Mouse (Mus musculus): ENCODE results near the gene Fsd1. TPM values are rescaled to one million over a fixed set of nuclear protein-coding genes. Genes with fewer than 3 reads are reported as not detected.

The Fsd1 gene
- total RNA-seq, 4 experiments from 2014 or later = 68.1 to 83.4 (median 76.2) TPM

GRCm38 (mm10) chr17:56027801-56028441, 41.6 kb downstream of the Fsd1 start:
- DNase-seq (ENCODE audit: low spot score in 2 of 2) = peak; percentile 14 to 28

GRCm38 (mm10) chr17:56030238-56030870, 44.0 kb downstream of the Fsd1 start:
- peak; percentile 3 to 14 for DNase-seq (ENCODE audit: low spot score in 2 of 2)

- DNase-seq (ENCODE audit: low spot score in 2 of 2) = peak; percentile 6 to 14
These were observed 44.6 kb downstream of the Fsd1 start for GRCm38 (mm10) chr17:56030919-56031318.

GRCm38 (mm10) chr17:56031431-56031830, 45.1 kb downstream of the Fsd1 start:
- DNase-seq (ENCODE audit: low spot score in 2 of 2) = peak in 1 of 2 experiments; percentile 4

- DNase-seq (ENCODE audit: low spot score in 2 of 2) = no peak
These were observed 45.9 kb downstream of the Fsd1 start for GRCm38 (mm10) chr17:56032127-56032733.

GRCm38 (mm10) chr17:56032831-56033230, 46.5 kb downstream of the Fsd1 start:
- DNase-seq (ENCODE audit: low spot score in 2 of 2) = no peak

GRCm38 (mm10) chr17:56034040-56034725, 47.9 kb downstream of the Fsd1 start:
- DNase-seq (ENCODE audit: low spot score in 2 of 2) = no peak

GRCm38 (mm10) chr17:56034726-56035100, 48.4 kb downstream of the Fsd1 start:
- DNase-seq (ENCODE audit: low spot score in 2 of 2) = no peak

- DNase-seq (ENCODE audit: low spot score in 2 of 2) = no peak
These were observed 48.9 kb downstream of the Fsd1 start for GRCm38 (mm10) chr17:56035216-56035615.

GRCm38 (mm10) chr17:56036176-56036900, 50.0 kb downstream of the Fsd1 start, which contains the start of gene Sh3gl1:
Gene Sh3gl1 (minus strand): TSS chr17:56036635.
- peak; percentile 98 to 99 for DNase-seq (ENCODE audit: low spot score in 2 of 2)

GRCm38 (mm10) chr17:56036901-56037287, 50.6 kb downstream of the Fsd1 start:
- no peak for DNase-seq (ENCODE audit: low spot score in 2 of 2)

GRCm38 (mm10) chr17:56038583-56039261, 52.4 kb downstream of the Fsd1 start:
- DNase-seq (ENCODE audit: low spot score in 2 of 2) = no peak

GRCm38 (mm10) chr17:56039345-56039744, 53.0 kb downstream of the Fsd1 start:
- DNase-seq (ENCODE audit: low spot score in 2 of 2) = no peak

GRCm38 (mm10) chr17:56040030-56040856, 53.9 kb downstream of the Fsd1 start, which contains the start of gene Chaf1a:
Gene Chaf1a (plus strand): TSS chr17:56040439.
- peak; percentile 97 to 98 for DNase-seq (ENCODE audit: low spot score in 2 of 2)

- DNase-seq (ENCODE audit: low spot score in 2 of 2) = no peak
These were observed 54.5 kb downstream of the Fsd1 start for GRCm38 (mm10) chr17:56040857-56041163.

Other genes with a start within 250 kb of the Fsd1 start
- under 1 TPM in 1 of 4 experiments, not detected in 3; 0.08 TPM for gene Adgre4, start 236.5 kb upstream of the Fsd1 start, total RNA-seq (2022)
- 1 to 10 TPM; 5.0 to 6.7 (median 5.3) TPM for gene Zfp119a, start 107.6 kb upstream of the Fsd1 start, total RNA-seq (2022)
- gene Zfp959, start 94.4 kb upstream of the Fsd1 start, total RNA-seq (2022) = 1 to 10 TPM; 5.6 to 8.4 (median 7.2) TPM
- 1 to 10 TPM; 3.3 to 5.6 (median 3.8) TPM for gene Zfp119b, start 37.0 kb upstream of the Fsd1 start, total RNA-seq (2022)
- 1 to 10 TPM; 1.2 to 3.2 (median 1.8) TPM for gene Ebi3, start 33.9 kb upstream of the Fsd1 start, total RNA-seq (2022)
- 10 to 100 TPM; 16.9 to 19.1 (median 18.9) TPM for gene Yju2, start 27.4 kb upstream of the Fsd1 start, total RNA-seq (2022)
- gene Shd, start 16.0 kb upstream of the Fsd1 start, total RNA-seq (2022) = 10 to 100 TPM; 24.3 to 29.0 (median 26.8) TPM
- gene Stap2, start 19.1 kb downstream of the Fsd1 start, total RNA-seq (2022) = 1 to 10 TPM; 1.8 to 2.8 (median 2.2) TPM
- 100 to 1,000 TPM; 102 to 115 (median 106) TPM for gene Mpnd, start 19.2 kb downstream of the Fsd1 start, total RNA-seq (2022)
- gene Sh3gl1, start 50.1 kb downstream of the Fsd1 start, total RNA-seq (2022) = 10 to 100 TPM; 44.1 to 55.6 (median 52.1) TPM
- 1 to 10 TPM; 2.5 to 3.5 (median 2.7) TPM for gene Chaf1a, start 53.9 kb downstream of the Fsd1 start, total RNA-seq (2022)
- 10 to 100 TPM; 76.5 to 96.6 (median 88.0) TPM for gene Ubxn6, start 88.5 kb downstream of the Fsd1 start, total RNA-seq (2022)
- gene Hdgfl2, start 93.1 kb downstream of the Fsd1 start, total RNA-seq (2022) = 100 to 1,000 TPM; 112 to 127 (median 115) TPM
- 10 to 100 TPM in 2 of 4 experiments, 1 to 10 TPM in 2; 7.7 to 20.5 (median 12.2) TPM for gene Plin4, start 123.3 kb downstream of the Fsd1 start, total RNA-seq (2022)
- gene Plin5, start 131.1 kb downstream of the Fsd1 start, total RNA-seq (2022) = under 1 TPM; 0.53 to 0.80 (median 0.66) TPM
- 1 to 10 TPM in 1 of 4 experiments, under 1 TPM in 3; 0.55 to 1.1 (median 0.74) TPM for gene Lrg1, start 135.5 kb downstream of the Fsd1 start, total RNA-seq (2022)
- gene Sema6b, start 153.8 kb downstream of the Fsd1 start, total RNA-seq (2022) = 100 to 1,000 TPM; 116 to 118 (median 117) TPM
- 1 to 10 TPM; 5.3 to 6.4 (median 5.9) TPM for gene Tnfaip8l1, start 176.0 kb downstream of the Fsd1 start, total RNA-seq (2022)
- 10 to 100 TPM; 34.7 to 42.6 (median 40.1) TPM for gene Mydgf, start 197.4 kb downstream of the Fsd1 start, total RNA-seq (2022)
- 10 to 100 TPM; 54.5 to 65.5 (median 60.5) TPM for gene Dpp9, start 232.4 kb downstream of the Fsd1 start, total RNA-seq (2022)

All from layer of hippocampus, adult 8-10 months (tissue).